Mouse (Mus musculus) ES-E14 (cell line): ENCODE measurements at regions not wholly inside any gene's neighbourhood (a gene's known extent, or its start where the extent isn't known, plus 50 kb on each side); places are given as distances from the start of the nearest gene placed in this dataset.

Experiments used
- DNase-seq: peaks from one replicate; pipeline ENCODE4 v3.0.0-alpha.2; 2013; ENCODE audit warnings: low read depth, low spot score
- H3K27ac ChIP-seq: 2 replicates; pipeline ENCODE4 v1.5.1; 2012; ENCODE audit warnings: low read depth, mild to moderate bottlenecking, low read length, moderate library complexity, mixed read lengths; ENCODE audit not compliant: poor library complexity, insufficient read depth, severe bottlenecking
- H3K36me3 ChIP-seq: 2 replicates; pipeline ENCODE4 v1.6.1; 2012; ENCODE audit warnings: mild to moderate bottlenecking, low read length, moderate library complexity, mixed read lengths; ENCODE audit not compliant: control insufficient read depth, poor library complexity, insufficient read depth, severe bottlenecking
- H3K4me1 ChIP-seq, 2 experiments: fragments of 150-350 bp in 1 of 2; sonication (generic) in 1 of 2; 2 replicates each; pipeline ENCODE4 v1.6.1; 2012; ENCODE audit warnings: low read length in 2 of 2, mild to moderate bottlenecking in 1 of 2, mixed read lengths in 1 of 2; ENCODE audit not compliant: control insufficient read depth in 2 of 2, insufficient read depth in 2 of 2, poor library complexity in 1 of 2
- H3K4me3 ChIP-seq, 2 experiments: fragments of 150-350 bp in 1 of 2; sonication (generic) in 1 of 2; 2 replicates each; pipeline ENCODE4 v1.5.1; 2012; ENCODE audit warnings: low read length in 2 of 2, low read depth in 1 of 2, mild to moderate bottlenecking in 1 of 2, mixed read lengths in 1 of 2; ENCODE audit not compliant: insufficient read depth in 1 of 2, poor library complexity in 1 of 2, severe bottlenecking in 1 of 2
- H3K9ac ChIP-seq: 2 replicates; pipeline ENCODE4 v1.6.1; 2012; ENCODE audit warnings: low read depth, mild to moderate bottlenecking, low read length, mixed read lengths; ENCODE audit not compliant: poor library complexity, insufficient read depth, severe bottlenecking
- H3K9me3 ChIP-seq: fragments of 150-350 bp; sonication (generic); 2 replicates; pipeline ENCODE4 v1.6.1; 2012; ENCODE audit warnings: low read depth, mild to moderate bottlenecking, low read length; ENCODE audit not compliant: control insufficient read depth, insufficient read depth
- CHD2 ChIP-seq: IDR thresholded peaks from 2 replicates; pipeline ENCODE4 v1.6.1; 2014; ENCODE audit warnings: mild to moderate bottlenecking, low read depth, low read length, inconsistent platforms
- HCFC1 ChIP-seq: IDR thresholded peaks from 2 replicates; pipeline ENCODE4 v1.6.1; 2012; ENCODE audit warnings: low read length, inconsistent platforms, borderline replicate concordance; ENCODE audit not compliant: insufficient read depth
- MAFK ChIP-seq: IDR thresholded peaks from 2 replicates; pipeline ENCODE4 v1.6.1; 2014; ENCODE audit warnings: mild to moderate bottlenecking, low read depth, low read length, inconsistent platforms; ENCODE audit not compliant: insufficient read depth
- ZC3H11A ChIP-seq: IDR thresholded peaks from 2 replicates; pipeline ENCODE4 v1.6.1; 2012; ENCODE audit warnings: low read depth, mild to moderate bottlenecking, inconsistent platforms, low read length, borderline replicate concordance
- ZNF384 ChIP-seq: IDR thresholded peaks from 2 replicates; pipeline ENCODE4 v1.6.1; 2012; ENCODE audit warnings: low read depth, low read length, inconsistent platforms
- in situ Hi-C, 2 experiments: fragments of 600-800 bp; cut with MboI; formaldehyde crosslinking; loops; one replicate each; pipeline ENCODE4 v1.15.1; 2025; ENCODE audit warnings: low sequenced_read_pairs in 2 of 2, inconsistent platforms in 1 of 2; ENCODE audit not compliant: unreplicated experiment in 2 of 2

GRCm38 (mm10) chr17:65193341-65193740 lies 347.2 kb downstream of the Tmem232 start:
- in situ Hi-C loops: no loop called here
- H3K36me3 ChIP-seq: no peaks in the 10 kb centered on the region
- no peak for DNase-seq
- H3K4me1 ChIP-seq: no peaks in the 10 kb centered on the region
- H3K9ac ChIP-seq: no peak overlapping the region
- no peak overlapping the region for H3K27ac ChIP-seq
- TF ChIP-seq HCFC1 (no peak), ZNF384 (no peak), ZC3H11A (no peak), CHD2 (no peak), MAFK (no peak)
- no peaks in the 10 kb centered on the region for H3K9me3 ChIP-seq
- no peak overlapping the region for H3K4me3 ChIP-seq

DNA sequence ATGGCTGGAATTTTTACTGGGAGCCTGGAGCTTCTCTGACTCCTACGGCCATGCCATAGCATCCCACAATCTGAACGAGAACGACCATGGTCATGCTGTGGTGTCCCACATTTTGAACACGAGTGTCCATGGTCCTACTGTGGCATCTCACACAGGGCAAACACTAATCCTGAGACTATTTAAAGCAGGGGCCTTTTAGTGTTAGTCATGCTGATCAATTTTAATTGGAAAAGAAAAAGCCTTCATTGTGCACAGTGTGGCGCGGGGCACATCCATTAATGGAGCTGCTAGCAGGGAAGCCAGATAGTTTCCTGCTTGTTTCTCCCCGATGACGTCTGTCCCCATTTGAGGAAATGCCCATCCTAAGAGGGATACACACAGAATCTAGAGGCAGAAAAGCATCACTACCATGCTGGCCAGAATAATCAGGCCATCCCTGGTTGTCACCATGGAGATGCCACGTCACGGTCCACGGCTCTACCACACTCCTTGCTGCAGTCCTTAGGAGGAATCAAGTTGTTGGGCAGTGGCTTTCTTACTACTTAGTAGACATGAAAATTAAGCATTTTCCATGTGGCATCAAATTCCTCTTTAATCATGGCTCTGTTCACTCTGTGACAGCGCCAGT lies 348.0 kb downstream of the Tmem232 start:
- in situ Hi-C loops: no loop called here
- Histone ChIP-seq H3K4me3 (no peak overlapping the region), H3K4me1 (no peaks in the 10 kb centered on the region), H3K9ac (no peak overlapping the region), H3K27ac (no peak overlapping the region), H3K9me3 (no peaks in the 10 kb centered on the region), H3K36me3 (no peaks in the 10 kb centered on the region)
- no peak for DNase-seq
- TF ChIP-seq ZC3H11A (no peak), CHD2 (no peak), ZNF384 (no peak), HCFC1 (no peak), MAFK (no peak)

- in situ Hi-C loops: no loop called here
Measured at GRCm38 (mm10) chr17:65190839-65191591, 349.6 kb downstream of the Tmem232 start.

DNA sequence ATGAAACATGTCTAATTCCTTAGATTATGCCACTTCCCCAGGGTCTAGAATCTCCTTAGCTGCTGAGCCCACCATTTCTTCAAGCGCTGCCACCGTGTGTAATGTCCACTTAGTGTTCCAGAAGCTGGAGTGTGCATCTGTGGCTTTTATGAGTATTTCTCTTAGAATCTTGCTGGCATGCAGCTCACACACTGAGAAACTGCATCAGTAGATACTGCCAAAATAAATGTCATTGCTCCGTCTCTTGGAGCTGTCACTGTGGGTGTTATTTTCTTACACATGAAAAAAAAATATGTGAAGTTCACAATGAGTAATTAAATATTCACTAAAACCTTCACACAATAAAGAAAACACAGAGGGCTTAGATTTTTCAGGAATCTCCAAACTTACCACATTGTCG lies 345.3 kb upstream of the 4930583I09Rik start:
- DNase-seq: no peak
- Histone ChIP-seq H3K36me3 (no peaks in the 10 kb centered on the region), H3K4me3 (no peak overlapping the region), H3K27ac (no peak overlapping the region), H3K9me3 (no peaks in the 10 kb centered on the region), H3K9ac (no peak overlapping the region), H3K4me1 (no peaks in the 10 kb centered on the region)
- in situ Hi-C loops: no loop called here
- TF ChIP-seq MAFK (no peak), ZNF384 (no peak), CHD2 (no peak), ZC3H11A (no peak), HCFC1 (no peak)

More at GRCm38 (mm10) chr17:65190839-65191591, 349.6 kb downstream of the Tmem232 start:
- no peaks in the 10 kb centered on the region for H3K4me1 ChIP-seq
- no peak for TF ChIP-seq CHD2
- no peak for TF ChIP-seq MAFK
- TF ChIP-seq ZNF384: no peak
- no peak for TF ChIP-seq HCFC1
- TF ChIP-seq ZC3H11A: no peak
- H3K9me3 ChIP-seq: no peaks in the 10 kb centered on the region
- no peak overlapping the region for H3K4me3 ChIP-seq
- H3K36me3 ChIP-seq: no peaks in the 10 kb centered on the region
- no peak overlapping the region for H3K9ac ChIP-seq
- no peak for DNase-seq
- no peak overlapping the region for H3K27ac ChIP-seq
